Mouse (Mus musculus) C2C12 (cell line): ENCODE measurements around the gene Wdsub1. TPM values are rescaled to one million over a fixed set of nuclear protein-coding genes. Genes with fewer than 3 reads are reported as not detected.
"Not testable (repeated sequence)": the region's sequence is repeated elsewhere in the genome, so short reads cannot be mapped to it uniquely, and the experiment has no call there.

Experiments used
- H3K27me3 ChIP-seq: one replicate; pipeline ENCODE4 v1.6.1; 2011; ENCODE audit not compliant: control insufficient read depth, insufficient read depth, insufficient read length
- H3K36me3 ChIP-seq: one replicate; pipeline ENCODE4 v1.6.1; 2011; ENCODE audit not compliant: control insufficient read depth, insufficient read depth
- H3K4me3 ChIP-seq: one replicate; pipeline ENCODE4 v1.5.1; 2011; ENCODE audit warnings: mild to moderate bottlenecking, control low read depth; ENCODE audit not compliant: poor library complexity, insufficient read depth, severe bottlenecking
- H3K79me2 ChIP-seq: one replicate; pipeline ENCODE4 v1.6.1; 2011; ENCODE audit not compliant: control insufficient read depth, insufficient read depth
- H3K79me3 ChIP-seq: one replicate; pipeline ENCODE4 v1.6.1; 2011; ENCODE audit warnings: low read depth, control low read depth
- H3ac ChIP-seq: one replicate; pipeline ENCODE3; 2011; ENCODE audit warnings: low read depth; ENCODE audit not compliant: control insufficient read depth, insufficient read length
- CEBPB ChIP-seq: IDR thresholded peaks from one replicate; pipeline ENCODE4 v1.6.1; 2011; ENCODE audit warnings: low read depth, mild to moderate bottlenecking, control low read depth, moderate library complexity
- CTCF ChIP-seq: IDR thresholded peaks from one replicate; pipeline ENCODE4 v1.5.1; 2011; ENCODE audit not compliant: control insufficient read depth, insufficient read depth, insufficient read length
- FOSL1 ChIP-seq: IDR thresholded peaks from one replicate; pipeline ENCODE4 v1.8.0; 2011; ENCODE audit warnings: mild to moderate bottlenecking, low read length; ENCODE audit not compliant: poor library complexity, insufficient read depth, severe bottlenecking
- MAX ChIP-seq: IDR thresholded peaks from one replicate; pipeline ENCODE4 v1.6.1; 2011; ENCODE audit warnings: mild to moderate bottlenecking, control low read depth
- MYOD1 ChIP-seq: IDR thresholded peaks from one replicate; pipeline ENCODE4 v1.6.1; 2011; ENCODE audit warnings: low read depth; ENCODE audit not compliant: control insufficient read depth, insufficient read length
- MYOG ChIP-seq: IDR thresholded peaks from one replicate; pipeline ENCODE4 v1.6.1; 2011; ENCODE audit not compliant: control insufficient read depth, insufficient read length; ENCODE audit errors: extremely low read depth
- USF1 ChIP-seq: IDR thresholded peaks from one replicate; pipeline ENCODE4 v1.6.1; 2011; ENCODE audit warnings: low read depth, mild to moderate bottlenecking, control low read depth, moderate library complexity
- polyA plus RNA-seq: library from polyadenylated mRNA; unstranded; fragments of >200 nt; fragmentation: generic; extraction: Trizol; gene quantifications from one replicate; pipeline ENCODE4 v1.2.1, GENCODE M21; 2012; ENCODE audit warnings: missing spikeins

The Wdsub1 gene
- polyA plus RNA-seq, 1 experiment: 20.0 TPM

DNA sequence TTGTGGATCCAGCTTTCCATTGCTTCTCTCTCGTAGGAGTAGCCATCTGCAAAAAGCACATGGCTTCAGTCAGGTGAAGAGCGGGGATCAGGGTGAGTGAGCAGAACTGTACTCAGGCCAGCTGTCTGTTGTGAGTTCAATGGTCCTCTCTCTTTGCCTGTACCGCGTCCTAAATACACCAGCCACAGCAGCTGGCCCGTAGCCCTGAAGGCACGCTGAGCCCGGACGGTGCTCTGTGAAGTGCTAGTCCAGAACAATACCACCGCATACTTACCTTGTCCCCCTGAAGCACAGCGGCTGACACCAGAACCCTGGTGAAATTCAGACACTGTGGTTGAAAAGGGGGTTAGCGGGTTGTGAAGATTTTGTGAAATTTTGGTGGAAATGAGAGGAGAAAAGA lies 29.5 kb downstream of the Wdsub1 start:
- Histone ChIP-seq H3K4me3 (no peak overlapping the region), H3K36me3 (peaks cover 7% of the 10 kb centered on the region), H3ac (no peak overlapping the region), H3K79me2 (no peaks in the 10 kb centered on the region), H3K79me3 (no peaks in the 10 kb centered on the region), H3K27me3 (no peaks in the 10 kb centered on the region)
- TF ChIP-seq MYOD1: no peak
- TF ChIP-seq CEBPB: no peak
- no peak for TF ChIP-seq MYOG
- no peak for TF ChIP-seq MAX
- no peak for TF ChIP-seq FOSL1
- no peak for TF ChIP-seq CTCF

GRCm38 (mm10) chr2:59851885-59852284 lies 30.5 kb downstream of the Wdsub1 start:
- not testable (repeated sequence) for H3ac ChIP-seq, H3K36me3 ChIP-seq, H3K27me3 ChIP-seq, H3K79me2 ChIP-seq, H3K79me3 ChIP-seq, H3K4me3 ChIP-seq

GRCm38 (mm10) chr2:59843848-59844247 lies 38.5 kb downstream of the Wdsub1 start:
- H3K36me3 ChIP-seq: peaks cover 65% of the 10 kb centered on the region

GRCm38 (mm10) chr2:59843156-59843555 lies 39.2 kb downstream of the Wdsub1 start:
- peaks cover 72% of the 10 kb centered on the region for H3K36me3 ChIP-seq
- no peaks in the 10 kb centered on the region for H3K79me2 ChIP-seq
- H3K27me3 ChIP-seq: no peaks in the 10 kb centered on the region
- TF ChIP-seq MYOG (no peak), MYOD1 (no peak), FOSL1 (no peak), CTCF (no peak), CEBPB (no peak), MAX (no peak), USF1 (no peak)
- H3K4me3 ChIP-seq: no peak overlapping the region
- H3ac ChIP-seq: no peak overlapping the region
- no peaks in the 10 kb centered on the region for H3K79me3 ChIP-seq

More at GRCm38 (mm10) chr2:59843848-59844247, 38.5 kb downstream of the Wdsub1 start:
- H3K4me3 ChIP-seq: no peak overlapping the region
- no peaks in the 10 kb centered on the region for H3K79me2 ChIP-seq
- no peak overlapping the region for H3ac ChIP-seq
- H3K27me3 ChIP-seq: no peaks in the 10 kb centered on the region
- H3K79me3 ChIP-seq: no peaks in the 10 kb centered on the region
- TF ChIP-seq MYOD1: no peak
- no peak for TF ChIP-seq CEBPB
- no peak for TF ChIP-seq MAX
- no peak for TF ChIP-seq MYOG
- no peak for TF ChIP-seq USF1
- TF ChIP-seq CTCF: no peak
- no peak for TF ChIP-seq FOSL1

GRCm38 (mm10) chr2:59842556-59843008 lies 39.8 kb downstream of the Wdsub1 start:
- Histone ChIP-seq H3K79me3 (no peaks in the 10 kb centered on the region), H3K36me3 (peaks cover 77% of the 10 kb centered on the region), H3K4me3 (no peak overlapping the region), H3K27me3 (no peaks in the 10 kb centered on the region), H3K79me2 (no peaks in the 10 kb centered on the region), H3ac (no peak overlapping the region)
- no peak for TF ChIP-seq MAX
- no peak for TF ChIP-seq CTCF
- TF ChIP-seq MYOG: no peak
- TF ChIP-seq FOSL1: no peak
- no peak for TF ChIP-seq MYOD1
- no peak for TF ChIP-seq USF1
- TF ChIP-seq CEBPB: no peak

DNA sequence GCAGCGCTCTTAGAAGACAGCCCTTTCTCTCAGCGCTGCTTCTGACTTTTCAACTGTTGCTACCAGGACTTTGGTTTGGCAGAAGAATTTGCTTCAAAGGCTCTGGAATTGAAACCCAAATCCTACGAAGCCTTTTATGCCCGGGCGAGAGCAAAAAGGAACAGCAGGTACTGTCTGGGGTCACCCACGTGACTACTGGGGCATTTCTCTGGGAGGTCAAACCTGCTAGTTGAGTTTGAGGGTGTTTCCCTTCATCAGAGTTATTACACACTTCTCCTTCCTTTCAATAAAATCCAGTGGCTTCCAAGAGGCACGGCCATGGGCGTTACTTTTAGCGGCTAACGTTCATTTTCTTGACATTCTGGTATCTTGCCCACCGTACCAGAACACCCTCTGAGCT lies 40.4 kb downstream of the Wdsub1 start:
- Histone ChIP-seq H3K4me3 (no peak overlapping the region), H3K79me2 (no peaks in the 10 kb centered on the region), H3K36me3 (peaks cover 83% of the 10 kb centered on the region), H3ac (no peak overlapping the region), H3K79me3 (no peaks in the 10 kb centered on the region), H3K27me3 (no peaks in the 10 kb centered on the region)
- TF ChIP-seq MYOG: no peak
- TF ChIP-seq MAX: no peak
- no peak for TF ChIP-seq USF1
- no peak for TF ChIP-seq CTCF
- no peak for TF ChIP-seq MYOD1
- no peak for TF ChIP-seq FOSL1
- TF ChIP-seq CEBPB: no peak
